Mouse (Mus musculus): Measurements from ENCODE around the gene Cog4. TPM values are rescaled to one million over a fixed set of nuclear protein-coding genes. Genes with fewer than 3 reads are reported as not detected.
"Not testable (repeated sequence)": the region's sequence is repeated elsewhere in the genome, so short reads cannot be mapped to it uniquely, and the experiment has no call there.

Cog4 gene
- total RNA-seq, 4 experiments from 2014 or later, result 50.8 to 64.2 (median 62.8) TPM

- DNase-seq (ENCODE audit: low spot score in 2 of 2), result no peak
These were observed 75.3 kb downstream of the Cog4 start for GRCm38 (mm10) chr8:110921492-110922230.

- no peak for DNase-seq (ENCODE audit: low spot score in 2 of 2)
These were observed 79.3 kb downstream of the Cog4 start for GRCm38 (mm10) chr8:110925691-110926140.

- DNase-seq (ENCODE audit: low spot score in 2 of 2), result no peak
These were observed 80.3 kb downstream of the Cog4 start for GRCm38 (mm10) chr8:110926690-110927089.

GRCm38 (mm10) chr8:110928435-110928834 lies 82.0 kb downstream of the Cog4 start:
- DNase-seq (ENCODE audit: low spot score in 2 of 2), result no peak

DNA sequence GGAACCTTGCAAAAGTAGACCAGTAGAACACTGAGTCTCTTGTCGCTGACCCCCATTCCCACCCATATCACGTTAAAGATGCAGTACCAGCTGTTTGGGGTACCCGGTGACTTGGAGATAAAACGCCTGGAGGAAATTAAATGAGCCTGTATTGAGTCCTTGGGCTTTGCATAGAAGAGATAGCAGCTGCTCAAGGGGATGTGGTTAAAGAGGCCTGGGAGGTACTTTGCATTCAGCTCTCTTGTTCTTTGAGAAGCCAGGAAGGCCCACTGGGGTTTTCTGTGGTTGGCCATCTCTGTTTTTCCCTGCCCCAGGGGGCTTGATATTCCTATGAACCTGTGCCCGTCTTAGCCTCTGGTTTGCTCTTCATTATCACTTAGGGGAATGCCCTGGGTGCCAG lies 82.7 kb downstream of the Cog4 start:
- DNase-seq (ENCODE audit: low spot score in 2 of 2), result no peak

DNA sequence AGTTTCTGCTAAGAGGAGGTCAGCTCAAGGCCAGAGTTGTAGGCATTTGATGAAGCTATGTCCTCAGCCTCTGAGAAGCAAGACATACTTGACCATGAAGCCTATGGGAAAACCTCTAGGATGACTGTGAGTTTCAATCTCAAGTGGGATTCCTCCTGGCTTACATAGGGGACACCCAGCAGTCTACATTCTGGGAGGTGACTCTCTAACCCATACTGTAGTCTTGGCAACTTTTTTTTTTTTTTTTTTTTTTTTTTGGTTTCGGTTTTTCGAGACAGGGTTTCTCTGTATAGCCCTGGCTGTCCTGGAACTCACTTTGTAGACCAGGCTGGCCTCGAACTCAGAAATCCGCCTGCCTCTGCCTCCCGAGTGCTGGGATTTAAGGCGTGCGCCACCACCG lies 83.3 kb downstream of the Cog4 start:
- DNase-seq (ENCODE audit: low spot score in 2 of 2), result not testable (repeated sequence)

DNA sequence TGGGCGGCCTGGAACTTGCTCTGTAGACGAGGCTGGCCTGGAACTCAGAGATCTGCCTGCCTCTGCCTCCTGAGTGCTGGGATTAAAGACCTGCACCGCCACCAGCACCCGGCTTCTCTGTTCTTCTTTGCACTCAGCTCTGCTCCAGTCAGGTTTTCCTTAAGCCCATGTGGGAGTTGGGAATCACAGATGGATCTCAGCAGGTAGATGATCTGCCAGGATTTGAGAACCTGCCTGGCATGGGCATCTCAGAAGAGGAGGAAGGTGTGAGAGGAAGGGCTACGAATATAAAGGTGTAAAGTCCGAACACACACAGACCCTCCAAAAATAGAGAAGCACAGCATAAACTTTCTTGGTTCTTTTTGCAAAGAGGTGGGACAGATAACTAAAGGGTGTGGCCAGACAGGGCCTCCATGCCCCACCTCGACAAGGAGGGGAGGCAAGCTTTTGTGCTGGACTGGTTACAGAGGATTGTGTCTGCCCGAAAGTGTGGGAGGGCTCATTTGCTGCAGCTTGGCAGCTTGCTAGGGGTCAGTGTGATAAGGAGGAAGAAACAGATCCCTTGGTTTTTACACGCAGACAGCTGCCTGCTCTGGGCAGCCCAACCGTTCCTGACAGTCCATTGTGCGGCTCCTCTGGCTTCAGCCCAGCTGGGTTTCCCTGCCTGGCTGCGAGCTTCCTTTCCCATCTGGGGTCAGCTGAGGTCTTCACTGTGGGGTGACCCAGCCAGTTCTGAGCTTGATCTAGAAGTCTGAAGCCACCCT lies 85.0 kb downstream of the Cog4 start:
- no peak for DNase-seq (ENCODE audit: low spot score in 2 of 2)

Other genes with a start within 250 kb of the Cog4 start
- 10 to 100 TPM; 26.8 to 28.2 (median 27.0) TPM for gene Vac14, start 228.0 kb upstream of the Cog4 start, total RNA-seq (2022)
- 100 to 1,000 TPM; 209 to 246 (median 223) TPM for gene Mtss1l, start 125.1 kb upstream of the Cog4 start, total RNA-seq (2022)
- 10 to 100 TPM; 57.8 to 86.8 (median 69.6) TPM for gene Il34, start 40.7 kb upstream of the Cog4 start, total RNA-seq (2022)
- gene Sf3b3, start 187 bp downstream of the Cog4 start, total RNA-seq (2022), result 10 to 100 TPM; 64.5 to 78.9 (median 76.6) TPM
- gene Fuk, start 55.9 kb downstream of the Cog4 start, total RNA-seq (2022), result 10 to 100 TPM; 20.7 to 26.7 (median 24.4) TPM
- gene St3gal2, start 73.3 kb downstream of the Cog4 start, total RNA-seq (2022), result 100 to 1,000 TPM in 1 of 4 experiments, 10 to 100 TPM in 3; 89.2 to 101 (median 95.3) TPM
- gene Ddx19a, start 151.2 kb downstream of the Cog4 start, total RNA-seq (2022), result 10 to 100 TPM; 27.2 to 37.3 (median 31.0) TPM
- gene Ddx19b, start 185.2 kb downstream of the Cog4 start, total RNA-seq (2022), result 10 to 100 TPM; 15.9 to 20.4 (median 16.6) TPM
- gene Aars, start 186.5 kb downstream of the Cog4 start, total RNA-seq (2022), result 10 to 100 TPM; 78.6 to 89.6 (median 84.8) TPM
- not detected for gene Exosc6, start 209.7 kb downstream of the Cog4 start, total RNA-seq (2022)
- gene Clec18a, start 245.8 kb downstream of the Cog4 start, total RNA-seq (2022), result 1 to 10 TPM; 1.2 to 2.4 (median 1.5) TPM
- gene Pdpr, start 248.0 kb downstream of the Cog4 start, total RNA-seq (2022), result 10 to 100 TPM; 27.6 to 30.4 (median 29.8) TPM

Data from layer of hippocampus, adult 8-10 months (tissue).